ENCODE assay signal across 27 mouse cellular contexts in genomic region chrX:169222357-169223062, GRCm38 (mm10). TPM values are rescaled to one million over a fixed set of nuclear protein-coding genes. Genes with fewer than 3 reads are reported as not detected.
DNase-seq lines count a peak whose midpoint lies in the region; ATAC-seq and TF ChIP-seq lines count a peak whose summit lies in the region.
"Had no signal": no experiment of that assay in that cellular context is flagged by ENCODE, and none has a peak within 500 bp of the region (broad histone marks: within the 10 kb centered on the region; RNA-seq: fewer than 3 reads in every experiment).

No protein-coding gene starts in this region.

- no peak for TF ChIP-seq EP300 in stomach, postnatal 0 days (optimal IDR thresholded peaks at IDR 0.05)

- 44% methylated on average over 3 of the region's 3 CpGs for WGBS in stomach, embryonic 15.5 days
- WGBS in stomach, postnatal 0 days = 49% methylated on average over 3 of the region's 3 CpGs
- 62% methylated on average over 3 of the region's 3 CpGs for WGBS in intestine, embryonic 14.5 days
- 55% methylated on average over 3 of the region's 3 CpGs for WGBS in intestine, embryonic 16.5 days
- 42% methylated on average over 3 of the region's 3 CpGs for WGBS in stomach, embryonic 16.5 days

- no peak overlapping the region for H3K9ac ChIP-seq in stomach, embryonic 15.5 days
- H3K9ac ChIP-seq in stomach, postnatal 0 days (ENCODE audit: low read length) = no peak overlapping the region
- no peak overlapping the region for H3K9ac ChIP-seq in intestine, embryonic 14.5 days (ENCODE audit: low read length)
- H3K9ac ChIP-seq in intestine, embryonic 16.5 days (ENCODE audit: low read depth, low read length) = no peak overlapping the region
- H3K9ac ChIP-seq in stomach, embryonic 16.5 days (ENCODE audit: low read length) = no peak overlapping the region
- H3K9ac ChIP-seq: embryonic facial prominence, embryonic 12.5 days; forebrain, embryonic 13.5 days; forebrain, embryonic 15.5 days; forebrain, postnatal 0 days had no signal

- no peak overlapping the region for H3K4me3 ChIP-seq in stomach, embryonic 15.5 days (replicated peaks)
- H3K4me3 ChIP-seq in stomach, postnatal 0 days (ENCODE audit: low read depth, low read length) = no peak overlapping the region
- H3K4me3 ChIP-seq in intestine, embryonic 14.5 days (ENCODE audit: low read depth, low read length) = no peak overlapping the region
- no peak overlapping the region for H3K4me3 ChIP-seq in intestine, embryonic 16.5 days (ENCODE audit: low read length)
- H3K4me3 ChIP-seq in stomach, embryonic 16.5 days (replicated peaks; ENCODE audit: low read length) = no peak overlapping the region
- H3K4me3 ChIP-seq: embryonic facial prominence, embryonic 10.5 days; embryonic facial prominence, embryonic 12.5 days; forebrain, embryonic 13.5 days; forebrain, embryonic 15.5 days had no signal

- TF ChIP-seq CTCF in stomach, postnatal 0 days (IDR thresholded peaks at IDR 0.05; ENCODE audit: low read depth) = no peak

- H3K27ac ChIP-seq in stomach, embryonic 15.5 days = no peak overlapping the region
- H3K27ac ChIP-seq in stomach, postnatal 0 days (replicated peaks) = no peak overlapping the region
- H3K27ac ChIP-seq in intestine, embryonic 14.5 days (ENCODE audit: low read depth) = no peak overlapping the region
- H3K27ac ChIP-seq in intestine, embryonic 16.5 days (ENCODE audit: low read length) = no peak overlapping the region
- H3K27ac ChIP-seq in stomach, embryonic 16.5 days (ENCODE audit: low read length) = no peak overlapping the region
- H3K27ac ChIP-seq: embryonic facial prominence, embryonic 10.5 days; embryonic facial prominence, embryonic 12.5 days; forebrain, embryonic 13.5 days; forebrain, embryonic 15.5 days had no signal

- 0 out of 2 replicates have a peak, but pooled peaks have one; percentile 31 for ATAC-seq in stomach, embryonic 15.5 days (ENCODE audit: insufficient read depth, low FRiP score, low read depth)
- no peak for ATAC-seq in stomach, postnatal 0 days (ENCODE audit: low FRiP score, low TSS enrichment)
- peak; percentile 70 for ATAC-seq in intestine, embryonic 14.5 days (replicated peaks; ENCODE audit: low FRiP score, low TSS enrichment, low read depth)
- peak; percentile 91 for ATAC-seq in intestine, embryonic 16.5 days
- 0 out of 2 replicates have a peak, but pooled peaks have one; percentile 44 for ATAC-seq in stomach, embryonic 16.5 days (ENCODE audit: insufficient read depth, low FRiP score)
- ATAC-seq: CD4-positive, CD25-positive, alpha-beta regulatory T cell, adult 4 months; forebrain, embryonic 13.5 days; forebrain, embryonic 15.5 days; forebrain, postnatal 0 days had no signal

- DNase-seq in stomach, postnatal 0 days (ENCODE audit: low spot score) = no peak
- DNase-seq in intestine, embryonic 14.5 days (ENCODE audit: low spot score) = no peak
- no peak for DNase-seq in cerebellum, adult 11-12 months
- no peak for DNase-seq in right cerebral cortex, adult 2 months (ENCODE audit: low spot score in 2 of 2)
- no peak for DNase-seq in embryo, embryonic 10.5 days (ENCODE audit: low spot score)
- DNase-seq: adrenal gland, adult 2 months; adrenal gland, postnatal 10 days; adrenal gland, postnatal 25 days; B cell, adult 2 months; cerebellum, adult 18-20 months; cerebellum, adult 8-10 months; cerebellum, adult 9-11 months; cerebellum, postnatal 14 days; cerebellum, postnatal 36 days; forebrain, postnatal 0 days had no signal

- no peaks in the 10 kb centered on the region for H3K36me3 ChIP-seq in stomach, embryonic 15.5 days
- no peaks in the 10 kb centered on the region for H3K36me3 ChIP-seq in stomach, postnatal 0 days (ENCODE audit: control insufficient read depth, insufficient read depth, low read length)
- no peaks in the 10 kb centered on the region for H3K36me3 ChIP-seq in intestine, embryonic 14.5 days (ENCODE audit: control insufficient read depth, insufficient read depth, low read length)
- no peaks in the 10 kb centered on the region for H3K36me3 ChIP-seq in intestine, embryonic 16.5 days (ENCODE audit: control insufficient read depth, insufficient read depth, low read length)
- no peaks in the 10 kb centered on the region for H3K36me3 ChIP-seq in stomach, embryonic 16.5 days (ENCODE audit: control insufficient read depth, insufficient read depth, low read length)
- H3K36me3 ChIP-seq: embryonic facial prominence, embryonic 10.5 days; embryonic facial prominence, embryonic 12.5 days; forebrain, embryonic 15.5 days had no signal

- no peaks in the 10 kb centered on the region for H3K27me3 ChIP-seq in stomach, embryonic 15.5 days (replicated peaks)
- H3K27me3 ChIP-seq in stomach, postnatal 0 days (ENCODE audit: control insufficient read depth, insufficient read depth, low read length) = no peaks in the 10 kb centered on the region
- 0 out of 2 replicates have a peak, but pooled peaks cover 4% of the 10 kb centered on the region for H3K27me3 ChIP-seq in intestine, embryonic 14.5 days (replicated peaks; ENCODE audit: control insufficient read depth, insufficient read depth, low read length)
- H3K27me3 ChIP-seq in intestine, embryonic 16.5 days (replicated peaks; ENCODE audit: control insufficient read depth, insufficient read depth, low read length) = no peaks in the 10 kb centered on the region; the same call in 1 of the 2 replicates
- H3K27me3 ChIP-seq in stomach, embryonic 16.5 days (ENCODE audit: control insufficient read depth, insufficient read depth, low read length) = no peaks in the 10 kb centered on the region
- H3K27me3 ChIP-seq: CH12.LX; forebrain, embryonic 15.5 days had no signal

- H3K9me3 ChIP-seq in stomach, embryonic 15.5 days = no peaks in the 10 kb centered on the region
- H3K9me3 ChIP-seq in stomach, postnatal 0 days (ENCODE audit: control insufficient read depth, low read length) = no peaks in the 10 kb centered on the region
- no peaks in the 10 kb centered on the region for H3K9me3 ChIP-seq in intestine, embryonic 14.5 days (ENCODE audit: control insufficient read depth, low read length)
- no peaks in the 10 kb centered on the region for H3K9me3 ChIP-seq in intestine, embryonic 16.5 days (ENCODE audit: control insufficient read depth, low read length)
- H3K9me3 ChIP-seq in stomach, embryonic 16.5 days (replicated peaks; ENCODE audit: control insufficient read depth, low read length) = no peaks in the 10 kb centered on the region
- H3K9me3 ChIP-seq: embryonic facial prominence, embryonic 10.5 days; embryonic facial prominence, embryonic 12.5 days; forebrain, embryonic 13.5 days; forebrain, embryonic 15.5 days; G1E had no signal

- no peak overlapping the region for H3K4me2 ChIP-seq in stomach, embryonic 15.5 days
- no peak overlapping the region for H3K4me2 ChIP-seq in stomach, postnatal 0 days (replicated peaks; ENCODE audit: low read depth)
- no peak overlapping the region for H3K4me2 ChIP-seq in intestine, embryonic 14.5 days (ENCODE audit: low read length)
- no peak overlapping the region for H3K4me2 ChIP-seq in intestine, embryonic 16.5 days (ENCODE audit: low read depth, low read length)
- H3K4me2 ChIP-seq in stomach, embryonic 16.5 days (ENCODE audit: low read depth, low read length) = no peak overlapping the region
- H3K4me2 ChIP-seq: embryonic facial prominence, embryonic 12.5 days; forebrain, embryonic 13.5 days; forebrain, embryonic 15.5 days had no signal

- H3K4me1 ChIP-seq in stomach, embryonic 15.5 days = no peaks in the 10 kb centered on the region
- H3K4me1 ChIP-seq in stomach, postnatal 0 days (replicated peaks; ENCODE audit: control insufficient read depth, insufficient read depth) = no peaks in the 10 kb centered on the region
- H3K4me1 ChIP-seq in intestine, embryonic 14.5 days (replicated peaks; ENCODE audit: control insufficient read depth, insufficient read depth, low read length) = no peaks in the 10 kb centered on the region
- H3K4me1 ChIP-seq in intestine, embryonic 16.5 days (ENCODE audit: control insufficient read depth, insufficient read depth, low read length) = no peaks in the 10 kb centered on the region
- no peaks in the 10 kb centered on the region for H3K4me1 ChIP-seq in stomach, embryonic 16.5 days (ENCODE audit: control insufficient read depth, insufficient read depth, low read length)
- H3K4me1 ChIP-seq: embryonic facial prominence, embryonic 10.5 days; embryonic facial prominence, embryonic 12.5 days; forebrain, embryonic 13.5 days; forebrain, embryonic 15.5 days had no signal

RNA-seq across cellular contexts. Expression of gene Amelx, which starts 35.5 kb away (rescaled TPM):
- 0.19 and 0.26 TPM in 2 replicates for polyA plus RNA-seq in stomach, embryonic 15.5 days (2015; fragmentation: Nextera tagmentation; extraction: Ambion mirVana)
- polyA plus RNA-seq in stomach, postnatal 0 days (2015; fragmentation: Nextera tagmentation; extraction: Ambion mirVana) = 0.12 TPM in 1 of 2 replicates, not detected in the other
- polyA plus RNA-seq in intestine, embryonic 14.5 days (2014; fragmentation: Nextera tagmentation; extraction: Ambion mirVana) = not detected in 2 replicates
- polyA plus RNA-seq in intestine, embryonic 16.5 days (2015; fragmentation: Nextera tagmentation; extraction: Ambion mirVana) = not detected in 2 replicates
- polyA plus RNA-seq in stomach, embryonic 16.5 days (2015; fragmentation: Nextera tagmentation; extraction: Ambion mirVana) = not detected in 2 replicates
- polyA plus RNA-seq: adrenal gland, adult 2 months; CD4-positive, CD25-positive, alpha-beta regulatory T cell, adult 4 months; embryonic facial prominence, embryonic 10.5 days; embryonic facial prominence, embryonic 14.5 days; forebrain, embryonic 11.5 days; forebrain, embryonic 13.5 days; forebrain, postnatal 0 days; G1E had no signal
